Mouse (Mus musculus): ENCODE measurements around the gene Cmbl.

Cmbl gene

GRCm38 (mm10) chr15:31539643-31540512, 25.3 kb upstream of the Cmbl start:
- no peak for DNase-seq (ENCODE audit: extremely low read depth, insufficient read length, low spot score)

GRCm38 (mm10) chr15:31540513-31540802, 24.7 kb upstream of the Cmbl start:
- DNase-seq (ENCODE audit: extremely low read depth, insufficient read length, low spot score): no peak

GRCm38 (mm10) chr15:31542013-31542958, 22.9 kb upstream of the Cmbl start:
- no peak for DNase-seq (ENCODE audit: extremely low read depth, insufficient read length, low spot score)

- DNase-seq (ENCODE audit: extremely low read depth, insufficient read length, low spot score): no peak
Measured at GRCm38 (mm10) chr15:31543246-31543645, 21.9 kb upstream of the Cmbl start.

- no peak for DNase-seq (ENCODE audit: extremely low read depth, insufficient read length, low spot score)
Measured at GRCm38 (mm10) chr15:31545058-31545457, 20.1 kb upstream of the Cmbl start.

DNA sequence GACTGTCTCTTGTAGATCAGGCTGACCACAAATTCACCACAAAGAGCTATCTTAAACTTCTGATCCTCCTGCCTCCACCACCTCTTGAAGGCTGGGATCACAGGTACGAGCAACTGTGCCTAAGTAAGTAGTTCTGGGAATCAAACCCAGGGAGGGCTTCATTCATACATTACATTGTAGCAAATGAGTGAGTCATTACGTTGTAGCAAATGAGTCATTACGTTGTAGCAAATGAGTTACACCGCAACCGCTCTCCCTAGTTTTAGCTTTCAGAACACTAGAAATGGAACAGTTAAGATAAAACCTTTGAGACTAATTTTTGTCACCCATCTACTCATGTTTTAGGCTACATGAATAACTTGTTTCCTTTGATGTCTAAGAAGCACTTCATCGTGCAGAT, 18.9 kb upstream of the Cmbl start:
- no peak for DNase-seq (ENCODE audit: extremely low read depth, insufficient read length, low spot score)

- no peak for DNase-seq (ENCODE audit: extremely low read depth, insufficient read length, low spot score)
Measured at GRCm38 (mm10) chr15:31547421-31547820, 17.8 kb upstream of the Cmbl start.

DNA sequence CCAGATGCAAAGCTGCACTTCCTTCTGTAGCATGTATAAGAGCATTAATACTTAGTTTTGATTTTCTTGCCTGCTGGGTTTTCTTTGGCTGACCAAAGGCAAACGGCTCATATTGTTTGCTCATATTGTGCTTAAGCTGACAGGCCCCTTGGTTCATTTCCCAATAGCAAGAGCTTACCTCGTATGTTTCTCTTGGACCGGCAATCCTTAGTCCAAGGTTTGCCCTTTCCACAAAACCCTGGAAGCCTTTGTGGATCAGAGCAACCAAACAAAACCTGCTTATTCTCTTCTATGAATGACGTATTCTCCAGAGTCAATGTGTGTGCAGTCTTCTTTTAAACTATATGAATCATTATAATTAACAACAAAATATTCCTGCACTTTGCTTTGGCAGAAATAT, 14.8 kb upstream of the Cmbl start:
- no peak for DNase-seq (ENCODE audit: extremely low read depth, insufficient read length, low spot score)

- DNase-seq (ENCODE audit: extremely low read depth, insufficient read length, low spot score): no peak
Measured at GRCm38 (mm10) chr15:31554855-31555254, 10.3 kb upstream of the Cmbl start.

- peak; percentile 65 for DNase-seq (ENCODE audit: extremely low read depth, insufficient read length, low spot score)
Measured at GRCm38 (mm10) chr15:31561390-31561789, 3.8 kb upstream of the Cmbl start.

DNA sequence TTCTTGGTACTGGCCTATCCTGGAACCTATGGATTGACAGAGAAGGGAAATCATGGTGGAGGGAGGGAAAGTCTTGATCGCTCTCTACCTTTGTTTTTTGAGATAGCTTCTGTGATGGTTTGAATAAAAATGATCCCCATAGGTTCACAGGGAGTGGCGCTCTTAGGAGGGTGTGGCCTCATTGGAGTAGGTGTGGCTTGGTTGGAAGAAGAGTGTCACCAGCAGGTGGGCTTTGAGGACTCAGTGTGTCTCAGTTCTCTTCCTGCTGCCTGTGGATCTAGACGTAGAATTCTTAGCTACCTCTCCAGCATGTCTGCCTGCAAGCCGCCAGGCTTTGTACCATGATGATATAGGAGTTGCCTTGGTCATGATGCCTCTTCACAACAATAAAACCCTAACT, 3.2 kb upstream of the Cmbl start:
- DNase-seq (ENCODE audit: extremely low read depth, insufficient read length, low spot score): no peak

DNA sequence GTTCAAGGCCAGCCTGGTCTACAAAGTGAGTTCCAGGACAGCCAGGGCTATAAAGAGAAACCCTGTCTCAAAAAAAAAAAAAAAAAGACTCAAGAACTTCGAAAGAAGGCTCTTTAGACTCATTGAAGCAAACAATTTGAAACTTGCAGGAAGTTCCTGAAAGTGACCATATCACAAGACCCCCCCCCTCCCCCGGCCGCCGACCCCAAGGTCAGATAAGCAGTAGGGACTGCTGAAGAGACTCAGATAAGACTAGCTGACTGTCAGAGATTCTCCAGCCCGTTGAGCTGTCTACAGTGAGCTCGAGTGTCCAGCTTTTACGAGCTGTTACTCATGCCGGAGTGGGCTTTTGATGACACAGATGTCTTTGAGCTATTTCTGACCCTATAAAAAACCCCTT, 2.3 kb upstream of the Cmbl start:
- no peak for DNase-seq (ENCODE audit: extremely low read depth, insufficient read length, low spot score)

DNA sequence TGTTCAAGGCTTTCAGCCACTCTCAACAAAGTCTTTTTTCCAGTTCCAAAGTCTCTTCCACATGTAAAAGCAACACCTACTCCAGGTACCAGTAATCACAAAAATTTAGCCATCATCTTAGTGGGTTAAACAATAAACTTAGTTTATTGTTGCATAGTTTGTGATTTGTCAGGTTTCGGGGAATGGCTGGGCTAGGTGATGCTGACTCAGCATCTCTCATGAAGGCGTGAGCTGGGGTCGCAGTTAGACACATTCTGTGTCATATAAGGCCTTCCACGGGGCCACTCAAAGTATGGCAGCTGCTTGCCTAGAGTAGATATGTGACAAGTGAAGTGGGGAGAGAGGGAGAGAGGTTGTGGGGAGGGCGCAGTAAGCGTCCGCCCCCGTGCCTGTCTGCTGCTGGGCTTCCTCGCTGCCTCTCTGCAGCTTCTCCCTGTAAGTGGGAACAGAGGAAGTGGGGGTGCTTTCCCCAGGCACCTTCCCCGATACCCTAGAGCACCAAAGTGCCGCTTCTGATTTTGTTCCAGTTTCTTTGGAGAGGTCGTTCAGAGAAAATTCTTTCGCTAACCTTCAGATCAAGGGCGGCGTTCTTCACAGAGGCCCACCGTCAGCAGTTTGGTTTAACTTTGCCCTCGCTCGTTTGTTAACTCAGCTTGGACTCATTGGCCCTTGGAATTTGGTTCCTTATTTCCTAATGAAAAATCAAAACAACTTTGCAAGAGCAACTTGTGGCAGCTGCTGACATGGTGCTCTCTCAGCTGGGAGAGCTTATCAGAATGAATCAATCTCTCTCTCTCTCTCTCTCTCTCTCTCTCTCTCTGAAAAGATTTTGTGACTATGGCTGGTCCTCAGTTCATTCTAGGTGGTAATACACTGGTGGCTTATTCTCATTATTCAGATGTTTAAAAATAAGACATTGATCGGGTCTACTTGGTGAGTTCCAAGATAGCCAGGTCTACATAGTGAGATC, 1.3 kb upstream of the Cmbl start:
- DNase-seq (ENCODE audit: extremely low read depth, insufficient read length, low spot score): no peak

GRCm38 (mm10) chr15:31565786-31566185, 597 bp downstream of the Cmbl start:
- DNase-seq (ENCODE audit: extremely low read depth, insufficient read length, low spot score): no peak

- peak; percentile 25 for DNase-seq (ENCODE audit: extremely low read depth, insufficient read length, low spot score)
Measured at GRCm38 (mm10) chr15:31567431-31567830, 2.2 kb downstream of the Cmbl start.

DNA sequence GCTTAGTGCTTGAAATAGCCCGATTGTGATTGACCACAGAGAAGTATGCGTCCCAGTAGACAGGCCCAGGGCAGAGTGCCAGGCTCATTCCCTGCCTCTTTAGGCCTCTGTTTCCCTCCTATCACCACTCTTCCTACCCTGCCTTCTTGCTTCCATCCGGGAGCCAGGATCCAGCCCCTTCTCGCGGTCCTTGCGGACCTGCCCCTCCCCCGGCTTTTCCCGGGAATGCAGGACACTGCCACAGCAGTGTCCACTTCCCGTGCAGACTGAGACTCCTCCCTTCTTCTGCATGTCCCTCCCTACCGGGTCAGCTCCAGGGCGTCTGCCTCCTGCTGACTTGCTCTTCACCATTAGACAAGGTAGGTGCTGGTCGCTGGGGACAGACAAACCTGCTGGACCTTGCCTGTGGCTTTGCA, 3.4 kb downstream of the Cmbl start:
- peak; percentile 86 for DNase-seq (ENCODE audit: extremely low read depth, insufficient read length, low spot score)

DNA sequence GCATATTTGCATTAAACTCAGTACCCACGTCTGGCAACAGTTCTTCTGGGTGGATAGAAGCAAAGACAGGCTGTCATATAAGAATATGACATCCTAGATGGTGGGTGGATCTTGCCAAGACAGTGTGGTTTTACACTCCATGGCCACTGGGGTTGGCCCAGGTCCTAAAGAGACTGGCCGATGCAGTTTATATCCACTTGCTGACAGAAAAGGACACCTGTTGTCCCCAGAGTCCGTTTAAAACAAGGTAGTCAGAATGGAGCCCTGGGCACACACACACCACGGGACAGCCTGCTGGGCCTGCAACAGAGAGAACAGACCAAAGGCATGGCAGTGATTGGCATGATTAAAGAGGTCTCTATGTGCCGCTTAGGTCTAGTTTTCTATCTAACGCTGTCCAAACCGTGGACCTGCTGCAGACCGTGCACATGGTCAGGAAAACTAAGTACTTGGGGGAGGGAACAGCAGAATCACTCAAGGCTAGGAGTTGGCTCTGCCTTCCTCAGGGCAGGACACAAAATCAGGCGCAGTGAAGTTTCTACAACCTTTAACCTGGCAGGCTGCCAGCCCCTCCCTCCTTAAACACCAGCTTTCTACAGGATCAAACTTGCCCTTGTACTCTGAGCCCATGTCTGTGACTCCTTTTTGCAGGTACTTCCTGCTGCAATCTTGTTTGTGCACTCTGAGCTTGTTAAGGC, 4.3 kb downstream of the Cmbl start:
- peak; percentile 43 for DNase-seq (ENCODE audit: extremely low read depth, insufficient read length, low spot score)

- no peak for DNase-seq (ENCODE audit: extremely low read depth, insufficient read length, low spot score)
Measured at GRCm38 (mm10) chr15:31570959-31571358, 5.8 kb downstream of the Cmbl start.

DNA sequence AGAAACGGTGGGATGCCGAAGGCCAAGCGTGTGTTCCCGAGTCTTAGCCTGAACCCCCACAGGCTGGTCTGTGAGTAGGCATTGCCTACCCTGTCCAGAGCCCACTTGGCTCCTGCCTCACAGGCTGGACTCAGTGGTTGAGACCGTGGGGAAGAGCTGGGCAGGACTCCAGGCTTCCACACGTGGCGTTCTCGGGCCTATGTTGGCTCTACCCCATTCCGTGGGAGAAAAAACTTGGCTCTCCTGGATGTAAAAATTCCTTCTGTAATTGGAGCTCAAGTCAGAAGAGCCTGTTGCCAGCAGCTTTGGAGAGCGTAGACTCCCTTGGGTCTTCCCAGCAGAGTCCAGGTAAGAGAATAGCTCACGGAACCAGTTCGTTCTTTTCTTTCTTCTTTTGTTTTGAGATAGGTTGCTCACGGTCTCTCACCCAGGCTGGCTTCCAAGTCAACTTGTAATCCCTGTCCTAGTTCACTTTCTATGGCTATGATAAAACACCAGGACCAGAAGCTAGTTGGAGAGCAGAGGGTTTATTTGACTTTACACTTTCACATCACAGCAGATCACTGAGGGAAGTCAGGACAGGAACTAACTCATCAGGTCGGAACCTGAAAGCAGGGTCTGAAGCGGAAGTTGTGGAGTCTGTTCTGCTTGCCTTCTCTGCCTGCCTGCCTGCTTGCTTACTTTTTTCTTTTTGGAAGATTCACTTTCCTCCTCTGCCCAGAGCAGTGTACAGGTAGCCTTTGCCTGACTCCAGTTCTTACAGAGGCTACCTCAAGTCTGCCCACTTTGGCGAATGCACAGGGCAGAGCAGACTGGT, 6.9 kb downstream of the Cmbl start:
- DNase-seq (ENCODE audit: extremely low read depth, insufficient read length, low spot score): peak; percentile 24

Measured in 3134 (cell line).